Mouse (Mus musculus) CH12.LX (cell line): ENCODE results near the gene Spp2.

Source experiments
- CTCF ChIP-seq, 2 experiments: IDR thresholded peaks in 1 of 2; conservative IDR thresholded peaks in 1 of 2; 2 replicates each; pipeline ENCODE4 v1.5.1; 2011 to 2012; ENCODE audit warnings: low read depth in 2 of 2, low read length in 2 of 2, improper control_type of control experiment in 1 of 2, inconsistent platforms in 1 of 2, mild to moderate bottlenecking in 1 of 2, moderate library complexity in 1 of 2
- MAZ ChIP-seq: IDR thresholded peaks from 2 replicates; pipeline ENCODE4 v1.6.1; 2012; ENCODE audit warnings: low read depth, mild to moderate bottlenecking, inconsistent platforms, low read length, improper control_type of control experiment, moderate library complexity
- POLR2AphosphoS2 ChIP-seq: IDR thresholded peaks from 2 replicates; pipeline ENCODE4 v1.6.1; 2011; ENCODE audit warnings: low read depth, low read length, improper control_type of control experiment
- TCF12 ChIP-seq: IDR thresholded peaks from 2 replicates; pipeline ENCODE4 v1.6.1; 2014; ENCODE audit warnings: low read depth, mild to moderate bottlenecking, inconsistent platforms, low read length, improper control_type of control experiment
- ZC3H11A ChIP-seq: IDR thresholded peaks from 2 replicates; pipeline ENCODE4 v1.6.1; 2012; ENCODE audit warnings: low read depth, mild to moderate bottlenecking, inconsistent platforms, low read length, improper control_type of control experiment

GRCm38 (mm10) chr1:88450668-88451067, 43.9 kb downstream of the Spp2 start:
- TF ChIP-seq ZC3H11A = no peak
- TF ChIP-seq MAZ = no peak
- TF ChIP-seq TCF12 = no peak
- no peak for TF ChIP-seq POLR2AphosphoS2
- TF ChIP-seq CTCF (conservative IDR thresholded peaks at IDR 0.05 in 1 of 2, IDR thresholded peaks at IDR 0.05 in 1 of 2; ENCODE audit: low read depth in 2 of 2, low read length in 2 of 2) = no peak
